Mouse (Mus musculus): ENCODE data around the gene Erich6b. TPM values are rescaled to one million over a fixed set of nuclear protein-coding genes. Genes with fewer than 3 reads are reported as not detected.

The Erich6b gene
- total RNA-seq, 1 experiment = not detected

DNA sequence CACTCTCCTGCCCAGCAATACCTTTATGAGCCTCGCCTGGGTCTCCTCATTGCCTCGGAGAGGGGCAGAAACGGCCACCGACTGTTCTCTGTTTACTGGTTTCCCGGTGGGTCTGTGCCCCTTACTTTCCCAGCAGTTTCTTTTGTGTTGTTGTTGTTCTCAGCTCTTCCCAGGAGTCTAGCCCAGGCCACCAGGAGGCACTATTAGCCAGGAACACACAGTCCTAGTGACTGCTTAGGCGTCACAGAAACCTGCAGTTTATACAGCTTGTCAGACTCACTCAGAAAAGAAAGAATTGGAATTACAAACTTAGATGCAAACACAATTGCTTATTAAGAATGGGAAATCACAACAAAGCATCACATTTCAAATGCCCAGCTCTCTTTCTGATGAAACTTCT lies 690 bp upstream of the Erich6b start:
- no peak overlapping the region for H3K27ac ChIP-seq (ENCODE audit: insufficient read depth, low read depth, low read length, poor library complexity, severe bottlenecking)
- TF ChIP-seq CHD2 (IDR thresholded peaks at IDR 0.05; ENCODE audit: low read depth, low read length) = no peak
- no peak for TF ChIP-seq HCFC1 (IDR thresholded peaks at IDR 0.05; ENCODE audit: borderline replicate concordance, insufficient read depth, low read length)
- TF ChIP-seq ZNF384 (IDR thresholded peaks at IDR 0.05; ENCODE audit: low read depth, low read length) = no peak
- no peak for TF ChIP-seq ZC3H11A (IDR thresholded peaks at IDR 0.05; ENCODE audit: borderline replicate concordance, low read depth, low read length)
- no peak for TF ChIP-seq MAFK (IDR thresholded peaks at IDR 0.05; ENCODE audit: insufficient read depth, low read depth, low read length)
- no peaks in the 10 kb centered on the region for H3K4me1 ChIP-seq (ENCODE audit: control insufficient read depth in 2 of 2, insufficient read depth in 2 of 2, low read length in 2 of 2, poor library complexity in 1 of 2)
- no peaks in the 10 kb centered on the region for H3K36me3 ChIP-seq (ENCODE audit: control insufficient read depth, insufficient read depth, low read length, poor library complexity, severe bottlenecking)
- DNase-seq (ENCODE audit: low read depth, low spot score) = no peak
- in situ Hi-C loops (cut with MboI; ENCODE audit: low sequenced_read_pairs in 2 of 2, unreplicated experiment in 2 of 2) = no loop called here
- H3K4me3 ChIP-seq (ENCODE audit: insufficient read depth in 1 of 2, low read depth in 1 of 2, low read length in 2 of 2, poor library complexity in 1 of 2, severe bottlenecking in 1 of 2) = no peak overlapping the region
- H3K9ac ChIP-seq (ENCODE audit: insufficient read depth, low read depth, low read length, poor library complexity, severe bottlenecking) = no peak overlapping the region
- no peaks in the 10 kb centered on the region for H3K9me3 ChIP-seq (ENCODE audit: control insufficient read depth, insufficient read depth, low read depth, low read length)

DNA sequence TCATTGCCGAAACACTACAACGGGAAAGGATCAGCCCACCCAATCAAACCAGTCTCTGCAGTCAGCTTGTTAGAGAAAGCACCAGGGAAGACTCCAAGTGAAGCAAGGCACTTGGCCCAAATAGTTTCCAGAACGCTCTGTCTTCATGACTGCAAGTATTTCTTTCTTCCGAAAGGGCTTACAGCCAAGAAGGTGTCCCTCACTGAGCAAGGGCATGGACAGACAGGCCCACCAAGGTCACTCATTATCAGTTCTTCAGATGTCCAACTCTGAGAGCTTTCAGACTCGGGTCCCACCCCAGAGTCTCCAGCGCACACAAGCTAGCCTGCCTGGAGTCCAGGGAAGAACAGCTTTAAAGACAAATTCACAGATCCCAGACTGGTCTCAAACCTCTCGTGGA lies 3.4 kb downstream of the Erich6b start:
- no peak overlapping the region for H3K4me3 ChIP-seq (ENCODE audit: insufficient read depth in 1 of 2, low read depth in 1 of 2, low read length in 2 of 2, poor library complexity in 1 of 2, severe bottlenecking in 1 of 2)
- TF ChIP-seq ZC3H11A (IDR thresholded peaks at IDR 0.05; ENCODE audit: borderline replicate concordance, low read depth, low read length) = no peak

DNA sequence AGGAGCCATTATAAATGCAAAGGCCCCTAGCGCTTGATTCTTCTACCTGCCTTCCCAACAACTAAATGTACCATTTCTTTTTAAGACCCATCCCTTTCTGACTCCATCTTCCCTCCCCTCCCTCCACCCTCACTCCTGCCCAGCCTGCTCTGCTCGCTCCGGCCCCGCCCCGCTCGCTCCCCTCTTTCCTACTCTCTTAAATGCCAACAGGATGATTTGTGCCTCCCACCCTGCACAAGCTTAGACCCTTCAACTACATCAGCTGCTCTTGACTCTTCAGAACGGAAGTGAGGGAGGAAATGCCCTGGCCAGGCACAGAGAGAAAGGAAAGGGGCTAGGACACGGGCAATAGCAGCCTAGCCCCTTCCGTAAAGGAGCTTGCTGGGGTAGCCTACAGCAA lies 4.0 kb downstream of the Erich6b start:
- no peaks in the 10 kb centered on the region for H3K4me1 ChIP-seq (ENCODE audit: control insufficient read depth in 2 of 2, insufficient read depth in 2 of 2, low read length in 2 of 2, poor library complexity in 1 of 2)
- H3K9me3 ChIP-seq (ENCODE audit: control insufficient read depth, insufficient read depth, low read depth, low read length) = no peaks in the 10 kb centered on the region
- no peak overlapping the region for H3K9ac ChIP-seq (ENCODE audit: insufficient read depth, low read depth, low read length, poor library complexity, severe bottlenecking)
- TF ChIP-seq HCFC1 (IDR thresholded peaks at IDR 0.05; ENCODE audit: borderline replicate concordance, insufficient read depth, low read length) = no peak
- TF ChIP-seq ZC3H11A (IDR thresholded peaks at IDR 0.05; ENCODE audit: borderline replicate concordance, low read depth, low read length) = no peak
- no peak for TF ChIP-seq ZNF384 (IDR thresholded peaks at IDR 0.05; ENCODE audit: low read depth, low read length)
- TF ChIP-seq MAFK (IDR thresholded peaks at IDR 0.05; ENCODE audit: insufficient read depth, low read depth, low read length) = no peak
- TF ChIP-seq CHD2 (IDR thresholded peaks at IDR 0.05; ENCODE audit: low read depth, low read length) = no peak
- no peak overlapping the region for H3K4me3 ChIP-seq (ENCODE audit: insufficient read depth in 1 of 2, low read depth in 1 of 2, low read length in 2 of 2, poor library complexity in 1 of 2, severe bottlenecking in 1 of 2)
- no peak overlapping the region for H3K27ac ChIP-seq (ENCODE audit: insufficient read depth, low read depth, low read length, poor library complexity, severe bottlenecking)
- no peaks in the 10 kb centered on the region for H3K36me3 ChIP-seq (ENCODE audit: control insufficient read depth, insufficient read depth, low read length, poor library complexity, severe bottlenecking)
- DNase-seq (ENCODE audit: low read depth, low spot score) = no peak
- in situ Hi-C loops (cut with MboI; ENCODE audit: low sequenced_read_pairs in 2 of 2, unreplicated experiment in 2 of 2) = no loop called here

More for the DNA sequence above, 3.4 kb downstream of the Erich6b start:
- no peak overlapping the region for H3K27ac ChIP-seq (ENCODE audit: insufficient read depth, low read depth, low read length, poor library complexity, severe bottlenecking)
- in situ Hi-C loops (cut with MboI; ENCODE audit: low sequenced_read_pairs in 2 of 2, unreplicated experiment in 2 of 2) = no loop called here
- H3K36me3 ChIP-seq (ENCODE audit: control insufficient read depth, insufficient read depth, low read length, poor library complexity, severe bottlenecking) = no peaks in the 10 kb centered on the region
- no peak overlapping the region for H3K9ac ChIP-seq (ENCODE audit: insufficient read depth, low read depth, low read length, poor library complexity, severe bottlenecking)
- no peak for DNase-seq (ENCODE audit: low read depth, low spot score)
- no peaks in the 10 kb centered on the region for H3K9me3 ChIP-seq (ENCODE audit: control insufficient read depth, insufficient read depth, low read depth, low read length)
- H3K4me1 ChIP-seq (ENCODE audit: control insufficient read depth in 2 of 2, insufficient read depth in 2 of 2, low read length in 2 of 2, poor library complexity in 1 of 2) = no peaks in the 10 kb centered on the region

DNA sequence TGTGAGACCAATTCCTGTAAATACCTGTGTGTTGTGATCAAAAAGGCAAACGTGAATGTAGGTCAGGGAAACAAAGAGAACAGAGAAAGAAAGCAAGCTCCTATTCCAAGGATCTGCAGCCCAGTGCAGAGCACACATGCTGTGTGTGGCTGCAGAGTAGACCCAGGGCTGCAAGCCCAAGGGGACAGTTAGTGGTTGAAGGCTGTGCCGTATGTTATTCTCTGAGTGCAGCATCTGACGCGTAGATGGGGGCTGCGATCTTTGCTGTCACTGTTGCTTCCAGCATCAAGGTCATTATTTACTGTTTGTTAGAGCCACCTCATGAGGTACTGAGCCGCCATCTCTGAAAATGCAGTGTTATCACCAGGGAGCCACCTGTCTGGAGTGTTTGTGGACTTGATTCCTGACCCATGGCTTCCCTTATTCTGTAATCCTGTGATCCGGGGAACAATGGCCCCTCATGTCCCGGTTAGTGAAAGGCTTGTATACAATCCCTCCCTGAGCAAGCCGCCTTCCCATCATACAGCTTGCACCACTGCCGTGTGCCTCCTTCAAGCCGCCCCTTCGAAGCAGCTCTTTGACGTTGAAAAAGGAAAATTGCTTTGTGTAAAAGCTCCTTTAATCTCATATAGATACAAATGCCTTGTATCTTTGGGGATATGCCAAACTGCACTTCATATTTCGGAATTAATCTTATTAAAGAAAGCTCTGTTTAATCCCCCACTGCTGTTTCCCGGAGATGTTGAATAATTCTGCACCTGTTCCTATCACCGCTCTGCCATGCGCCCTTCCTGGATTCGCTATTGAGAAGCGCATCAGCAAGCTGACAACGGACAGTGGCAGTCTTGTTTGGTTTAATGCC lies 5.1 kb downstream of the Erich6b start:
- DNase-seq (ENCODE audit: low read depth, low spot score) = no peak
- no peaks in the 10 kb centered on the region for H3K4me1 ChIP-seq (ENCODE audit: control insufficient read depth in 2 of 2, insufficient read depth in 2 of 2, low read length in 2 of 2, poor library complexity in 1 of 2)
- in situ Hi-C loops (cut with MboI; ENCODE audit: low sequenced_read_pairs in 2 of 2, unreplicated experiment in 2 of 2) = no loop called here
- no peak overlapping the region for H3K9ac ChIP-seq (ENCODE audit: insufficient read depth, low read depth, low read length, poor library complexity, severe bottlenecking)
- TF ChIP-seq MAFK (IDR thresholded peaks at IDR 0.05; ENCODE audit: insufficient read depth, low read depth, low read length) = no peak
- no peak for TF ChIP-seq CHD2 (IDR thresholded peaks at IDR 0.05; ENCODE audit: low read depth, low read length)
- no peak for TF ChIP-seq HCFC1 (IDR thresholded peaks at IDR 0.05; ENCODE audit: borderline replicate concordance, insufficient read depth, low read length)
- TF ChIP-seq ZC3H11A (IDR thresholded peaks at IDR 0.05; ENCODE audit: borderline replicate concordance, low read depth, low read length) = no peak
- no peak for TF ChIP-seq ZNF384 (IDR thresholded peaks at IDR 0.05; ENCODE audit: low read depth, low read length)
- H3K36me3 ChIP-seq (ENCODE audit: control insufficient read depth, insufficient read depth, low read length, poor library complexity, severe bottlenecking) = no peaks in the 10 kb centered on the region
- no peak overlapping the region for H3K4me3 ChIP-seq (ENCODE audit: insufficient read depth in 1 of 2, low read depth in 1 of 2, low read length in 2 of 2, poor library complexity in 1 of 2, severe bottlenecking in 1 of 2)
- no peaks in the 10 kb centered on the region for H3K9me3 ChIP-seq (ENCODE audit: control insufficient read depth, insufficient read depth, low read depth, low read length)
- no peak overlapping the region for H3K27ac ChIP-seq (ENCODE audit: insufficient read depth, low read depth, low read length, poor library complexity, severe bottlenecking)

All from ES-E14 (cell line).